Mouse (Mus musculus) adrenal gland, adult 2 months (tissue): ENCODE data around the gene Olfr1299. TPM values are rescaled to one million over a fixed set of nuclear protein-coding genes. Genes with fewer than 3 reads are reported as not detected.

Experiments used
- DNase-seq: peaks from one replicate; pipeline ENCODE4 v3.0.0; 2021
- long read RNA-seq: library from polyadenylated mRNA; stranded (forward); transcript quantifications from one replicate; pipeline ENCODE4 v2.0.0, GENCODE M21; 2021
- polyA plus RNA-seq: library from polyadenylated mRNA; depleted of rRNA; stranded (reverse); fragments of >200 nt; gene quantifications from 2 replicates; pipeline ENCODE4 v1.2.3, GENCODE M21; 2012; rRNA removed
- total RNA-seq, 2 experiments: library from RNA; stranded (reverse); gene quantifications; 2 replicates each; pipeline ENCODE4 v1.2.3; 2021

Gene Olfr1299
- total RNA-seq (not detected), polyA plus RNA-seq (not detected in 2 replicates)
- long read RNA-seq: 0 reads

GRCm38 (mm10) chr2:111661119-111661518, at the start of gene Olfr1299:
Olfr1299 (plus strand) TSS chr2:111661419.
- no peak for DNase-seq

GRCm38 (mm10) chr2:111626397-111626796, 34.8 kb upstream of the Olfr1299 start, which contains the start of gene Olfr1297:
Olfr1297 (minus strand) TSS chr2:111626497.
- DNase-seq: no peak

GRCm38 (mm10) chr2:111649101-111649500, 12.1 kb upstream of the Olfr1299 start, which contains the start of gene Olfr1298:
Olfr1298 (minus strand) TSS chr2:111649201.
- no peak for DNase-seq

Other genes with a start within 250 kb of the Olfr1299 start
- gene Olfr1286, start 238.3 kb upstream of the Olfr1299 start, total RNA-seq: not detected
- gene Olfr1286, start 238.3 kb upstream of the Olfr1299 start, polyA plus RNA-seq: not detected in 2 replicates
- not detected for gene Olfr1287, start 212.3 kb upstream of the Olfr1299 start, total RNA-seq
- not detected in 2 replicates for gene Olfr1287, start 212.3 kb upstream of the Olfr1299 start, polyA plus RNA-seq
- not detected for gene Olfr1288, start 187.3 kb upstream of the Olfr1299 start, total RNA-seq
- not detected in 2 replicates for gene Olfr1288, start 187.3 kb upstream of the Olfr1299 start, polyA plus RNA-seq
- gene Olfr1289, start 180.6 kb upstream of the Olfr1299 start, total RNA-seq: not detected
- not detected in 2 replicates for gene Olfr1289, start 180.6 kb upstream of the Olfr1299 start, polyA plus RNA-seq
- gene Olfr1290, start 167.6 kb upstream of the Olfr1299 start, total RNA-seq: not detected
- gene Olfr1290, start 167.6 kb upstream of the Olfr1299 start, polyA plus RNA-seq: not detected in 2 replicates
- not detected for gene Olfr1291-ps1, start 164.2 kb upstream of the Olfr1299 start, total RNA-seq
- gene Olfr1291-ps1, start 164.2 kb upstream of the Olfr1299 start, polyA plus RNA-seq: not detected in 2 replicates
- gene Olfr1293-ps, start 136.2 kb upstream of the Olfr1299 start, total RNA-seq: not detected
- not detected in 2 replicates for gene Olfr1293-ps, start 136.2 kb upstream of the Olfr1299 start, polyA plus RNA-seq
- gene Olfr1294, start 121.1 kb upstream of the Olfr1299 start, total RNA-seq: not detected
- not detected in 2 replicates for gene Olfr1294, start 121.1 kb upstream of the Olfr1299 start, polyA plus RNA-seq
- gene Olfr1295, start 91.7 kb upstream of the Olfr1299 start, total RNA-seq: not detected
- not detected in 2 replicates for gene Olfr1295, start 91.7 kb upstream of the Olfr1299 start, polyA plus RNA-seq
- not detected for gene Olfr1297, start 34.9 kb upstream of the Olfr1299 start, total RNA-seq
- not detected in 2 replicates for gene Olfr1297, start 34.9 kb upstream of the Olfr1299 start, polyA plus RNA-seq
- gene Olfr1298, start 12.2 kb upstream of the Olfr1299 start, total RNA-seq: not detected
- gene Olfr1298, start 12.2 kb upstream of the Olfr1299 start, polyA plus RNA-seq: not detected in 2 replicates
- not detected for gene Olfr1301, start 89.6 kb downstream of the Olfr1299 start, total RNA-seq
- gene Olfr1301, start 89.6 kb downstream of the Olfr1299 start, polyA plus RNA-seq: not detected in 2 replicates
- not detected for gene Olfr1302, start 116.0 kb downstream of the Olfr1299 start, total RNA-seq
- not detected in 2 replicates for gene Olfr1302, start 116.0 kb downstream of the Olfr1299 start, polyA plus RNA-seq
- not detected for gene Olfr1303, start 158.9 kb downstream of the Olfr1299 start, total RNA-seq
- not detected in 2 replicates for gene Olfr1303, start 158.9 kb downstream of the Olfr1299 start, polyA plus RNA-seq
- gene Olfr1305, start 215.7 kb downstream of the Olfr1299 start, total RNA-seq: not detected
- gene Olfr1305, start 215.7 kb downstream of the Olfr1299 start, polyA plus RNA-seq: not detected in 2 replicates